Mouse (Mus musculus) gastrocnemius, adult 2 months (tissue): ENCODE measurements around the gene Msantd2. TPM values are rescaled to one million over a fixed set of nuclear protein-coding genes. Genes with fewer than 3 reads are reported as not detected.

Experiments
- DNase-seq: peaks from one replicate; pipeline ENCODE4 v3.0.0; 2022
- H3K27ac ChIP-seq: fragments of 200-600 bp; 2 replicates; pipeline ENCODE4 v1.8.1; 2022; ENCODE audit warnings: mild to moderate bottlenecking
- H3K4me3 ChIP-seq: fragments of 200-600 bp; 2 replicates; pipeline ENCODE4 v1.8.1; 2022; ENCODE audit warnings: mild to moderate bottlenecking, moderate library complexity
- CTCF ChIP-seq: fragments of 200-600 bp; IDR thresholded peaks from 2 replicates; pipeline ENCODE4 v1.8.1; 2022; ENCODE audit warnings: antibody characterized with exemption, mild to moderate bottlenecking, moderate library complexity
- intact Hi-C: fragments of 180-260 bp; cut with DNase I; formaldehyde crosslinking; loops from one replicate; pipeline ENCODE4 v1.15.1; 2025
- long read RNA-seq, 2 experiments: library from polyadenylated mRNA; stranded (forward); transcript quantifications; one replicate each; pipeline ENCODE4 v2.0.0; 2021
- total RNA-seq, 2 experiments: library from RNA; stranded (reverse); gene quantifications; 2 replicates each; pipeline ENCODE4 v1.2.3; 2021

Gene Msantd2
- 1 to 10 TPM; 4.0 to 5.1 TPM for total RNA-seq
- long read RNA-seq, experiment 1, partial matches to known transcripts, result 0 of 2 reads
- long read RNA-seq, experiment 1, other reads (novel, unspliced or antisense), result 0 of 2 reads
- long read RNA-seq, experiment 2, result 0 reads

DNA sequence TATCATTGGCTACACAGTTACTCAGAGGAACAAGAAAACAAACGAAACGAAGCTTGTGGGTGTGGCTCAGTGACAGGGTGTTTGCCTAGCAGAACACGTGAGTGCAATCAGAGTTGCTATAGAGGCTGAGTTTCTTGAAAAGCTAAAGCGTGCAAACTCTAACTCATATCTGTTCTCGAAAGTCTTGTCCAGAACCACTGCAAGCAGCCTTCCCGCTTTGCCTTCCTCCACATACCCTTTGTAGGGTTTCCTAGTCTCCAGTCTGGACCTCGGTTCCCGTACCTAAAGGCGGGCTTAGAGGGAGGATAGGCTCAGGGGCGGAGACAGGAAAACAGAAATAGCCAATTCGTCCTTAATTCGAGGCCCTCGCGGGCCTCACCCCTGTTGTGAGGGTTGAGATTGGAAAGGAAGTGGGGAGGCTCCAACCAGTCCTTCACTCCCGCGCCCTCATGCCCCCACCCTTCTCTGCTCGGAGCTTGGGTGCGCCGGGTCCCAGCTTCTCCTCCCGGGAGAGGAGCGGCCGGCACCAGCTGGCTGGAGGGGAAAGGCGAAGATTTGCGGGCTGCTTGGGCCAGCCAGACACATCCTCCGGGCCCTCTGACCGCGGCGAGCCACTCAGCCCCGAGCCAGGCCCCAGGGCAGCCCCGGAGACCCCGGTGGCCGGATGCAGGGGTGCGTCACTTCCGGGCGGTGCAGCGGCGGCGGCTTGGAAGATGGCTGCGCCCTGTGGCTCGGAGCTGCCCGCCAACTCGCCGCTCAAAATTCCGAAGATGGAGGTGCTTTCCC, at the start of gene Msantd2:
Msantd2 (plus strand) TSS at position 709 of the 786 bp plus-strand sequence.
- Histone ChIP-seq H3K4me3 (peak within 1 kb of the TSS; percentile 76), H3K27ac (peak within 1 kb of the TSS; percentile 99)
- peak; percentile 96 for DNase-seq
- intact Hi-C loops, result no loop called here
- no peak for TF ChIP-seq CTCF

DNA sequence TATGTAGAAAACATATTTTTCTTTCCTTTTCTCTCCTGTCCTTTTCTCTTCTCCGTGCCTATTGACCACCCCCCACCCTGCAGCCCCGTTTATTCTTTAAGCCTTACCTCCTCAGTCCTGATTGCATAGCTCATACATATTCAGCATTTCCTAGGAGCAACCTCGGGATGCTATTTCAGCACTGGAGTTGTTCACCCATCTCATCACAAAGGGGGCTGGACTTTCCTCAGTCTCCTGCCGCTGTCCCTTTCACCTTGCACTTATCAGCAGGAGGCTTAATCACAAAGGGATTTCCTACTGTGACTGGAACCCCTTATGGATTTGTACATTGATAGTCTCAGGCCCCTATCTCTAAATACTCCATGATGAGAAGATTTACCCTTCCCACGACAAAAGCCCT, 36.7 kb upstream of the Msantd2 start:
- intact Hi-C loops, result no loop called here

DNA sequence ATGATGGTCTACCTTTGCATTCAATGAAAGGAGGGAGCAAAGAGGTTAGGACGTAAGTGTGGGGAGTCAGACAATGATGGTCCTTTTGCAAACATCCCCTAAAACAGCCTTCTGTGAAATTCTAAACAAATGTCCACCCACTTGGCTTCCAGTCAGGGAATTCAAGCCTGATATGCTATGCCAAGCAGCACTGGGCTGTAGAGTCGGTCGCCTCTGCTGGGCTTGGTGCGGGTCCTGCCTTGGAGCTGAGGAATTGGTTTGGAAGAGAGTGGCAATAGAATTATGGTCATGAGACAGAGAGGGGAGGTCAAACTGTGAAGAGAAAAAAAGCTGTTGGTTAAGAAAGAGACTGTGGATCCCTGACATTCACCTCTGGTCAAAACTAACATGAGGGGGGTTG, 35.8 kb upstream of the Msantd2 start:
- intact Hi-C loops, result no loop called here
- no peak for TF ChIP-seq CTCF
- DNase-seq, result no peak
- no peak overlapping the region for H3K4me3 ChIP-seq
- no peak overlapping the region for H3K27ac ChIP-seq

More for the DNA sequence above, 36.7 kb upstream of the Msantd2 start:
- no peak overlapping the region for H3K4me3 ChIP-seq
- H3K27ac ChIP-seq, result no peak overlapping the region
- DNase-seq, result no peak
- no peak for TF ChIP-seq CTCF

DNA sequence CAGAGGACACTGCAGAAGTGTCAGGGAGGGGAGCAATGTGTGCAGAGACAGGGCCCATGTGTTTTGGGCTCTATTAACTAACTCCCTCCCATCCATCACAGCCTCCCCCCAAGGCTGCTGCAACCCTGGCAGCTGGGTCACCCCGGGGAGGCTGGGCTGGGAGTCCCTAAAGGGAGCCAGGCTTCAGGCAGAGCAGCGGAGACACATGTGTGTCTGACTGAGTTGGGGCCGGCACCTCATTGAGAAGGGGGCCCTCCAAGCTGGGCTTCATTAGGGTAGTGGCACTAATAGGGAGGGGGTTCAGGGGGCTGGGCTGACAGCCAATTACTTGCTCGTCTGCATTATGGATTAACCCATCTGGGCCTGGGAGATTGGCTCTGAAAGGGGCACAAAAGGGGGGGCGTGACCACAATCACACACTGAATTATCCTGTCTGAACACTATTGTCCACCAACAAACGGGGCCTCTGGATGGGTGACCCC, 35.1 kb upstream of the Msantd2 start:
- no peak for TF ChIP-seq CTCF
- intact Hi-C loops, result no loop called here
- Histone ChIP-seq H3K27ac (no peak overlapping the region), H3K4me3 (no peak overlapping the region)
- no peak for DNase-seq

DNA sequence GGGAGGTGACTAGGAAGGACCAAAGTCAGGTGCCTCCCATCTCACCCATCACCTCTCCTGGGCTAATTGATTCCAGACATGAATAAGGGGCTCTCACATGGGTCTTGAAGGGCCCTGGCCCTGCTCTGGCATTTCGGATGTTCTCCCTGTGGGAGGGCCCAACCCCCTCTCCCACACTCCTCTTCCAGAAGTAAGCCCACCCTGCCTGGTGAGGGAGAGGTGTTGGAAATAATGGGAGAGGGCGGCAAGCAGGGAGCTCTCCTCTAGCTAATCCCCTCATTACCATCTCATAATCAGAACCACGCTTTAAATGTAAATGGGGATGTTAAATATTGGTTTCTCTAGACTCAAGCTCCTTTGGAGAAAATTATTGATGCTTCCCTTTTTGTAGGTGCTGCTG, 34.1 kb upstream of the Msantd2 start:
- no peak overlapping the region for H3K27ac ChIP-seq
- TF ChIP-seq CTCF, result no peak
- no peak for DNase-seq
- no peak overlapping the region for H3K4me3 ChIP-seq
- intact Hi-C loops, result no loop called here

DNA sequence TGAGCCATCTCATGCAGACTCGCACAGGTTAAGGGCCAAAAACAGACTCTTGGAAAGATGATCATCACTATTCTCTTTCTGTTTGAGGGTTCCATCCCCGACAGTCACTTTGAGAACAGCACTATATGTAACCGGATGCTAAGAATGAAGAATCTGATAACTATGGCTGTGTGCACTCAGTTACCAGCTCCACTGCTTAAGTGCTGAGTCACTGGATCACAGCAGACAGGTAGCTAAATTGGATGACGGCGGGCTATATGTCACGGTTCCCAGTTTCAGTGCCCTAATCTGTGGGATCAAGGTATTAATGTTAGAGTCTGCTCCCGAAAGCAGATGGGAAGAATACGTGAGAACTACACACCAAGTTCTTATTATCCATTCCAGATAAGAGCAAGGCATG, 33.3 kb upstream of the Msantd2 start:
- H3K27ac ChIP-seq, result no peak overlapping the region
- no peak for TF ChIP-seq CTCF
- DNase-seq, result no peak
- no peak overlapping the region for H3K4me3 ChIP-seq
- intact Hi-C loops, result no loop called here

DNA sequence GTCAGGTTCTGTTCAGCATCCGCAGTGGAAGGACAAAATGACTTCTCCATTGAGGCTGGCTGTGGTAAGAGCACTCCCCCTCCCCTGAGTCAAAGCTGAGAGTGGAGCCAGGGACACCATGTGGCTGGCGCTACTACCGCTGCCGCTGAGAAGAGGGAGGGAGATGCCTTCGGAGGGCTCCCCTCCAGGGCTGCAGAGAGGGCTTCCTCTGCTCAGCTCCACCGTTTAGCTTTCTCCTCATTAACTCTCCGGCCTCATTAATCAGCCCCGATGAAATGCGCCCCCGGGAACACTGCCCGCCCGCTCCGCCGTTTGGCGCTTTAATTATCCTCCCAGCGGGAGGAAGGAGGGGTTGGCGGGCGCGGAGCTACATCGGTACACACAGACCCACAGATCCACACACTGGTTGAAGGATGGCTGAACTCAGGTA, 32.6 kb upstream of the Msantd2 start:
- Histone ChIP-seq H3K4me3 (peak overlapping the region; percentile 43), H3K27ac (no peak overlapping the region)
- no peak for TF ChIP-seq CTCF
- DNase-seq, result no peak
- intact Hi-C loops, result no loop called here

DNA sequence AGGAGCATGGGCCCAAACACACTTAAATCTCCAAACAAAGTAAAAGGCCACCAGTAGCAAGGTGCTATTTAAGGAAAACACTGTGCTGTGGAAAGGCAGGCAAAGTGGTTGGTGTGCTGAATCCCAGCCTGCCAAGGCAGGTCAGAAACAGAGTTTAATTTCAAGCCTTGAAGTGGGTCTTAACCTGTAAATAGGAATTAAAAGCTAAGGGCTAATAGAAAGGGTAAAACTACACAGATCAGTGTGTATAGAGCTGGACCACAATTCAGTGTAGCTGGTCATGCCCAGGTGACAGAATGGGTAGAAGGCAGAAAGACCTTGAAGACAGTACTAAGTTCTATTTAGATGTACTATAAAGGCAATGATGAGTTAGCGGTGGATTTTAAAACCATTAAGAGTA, 32.0 kb upstream of the Msantd2 start:
- no peak for DNase-seq
- intact Hi-C loops, result no loop called here
- Histone ChIP-seq H3K4me3 (no peak overlapping the region), H3K27ac (no peak overlapping the region)
- TF ChIP-seq CTCF, result no peak

DNA sequence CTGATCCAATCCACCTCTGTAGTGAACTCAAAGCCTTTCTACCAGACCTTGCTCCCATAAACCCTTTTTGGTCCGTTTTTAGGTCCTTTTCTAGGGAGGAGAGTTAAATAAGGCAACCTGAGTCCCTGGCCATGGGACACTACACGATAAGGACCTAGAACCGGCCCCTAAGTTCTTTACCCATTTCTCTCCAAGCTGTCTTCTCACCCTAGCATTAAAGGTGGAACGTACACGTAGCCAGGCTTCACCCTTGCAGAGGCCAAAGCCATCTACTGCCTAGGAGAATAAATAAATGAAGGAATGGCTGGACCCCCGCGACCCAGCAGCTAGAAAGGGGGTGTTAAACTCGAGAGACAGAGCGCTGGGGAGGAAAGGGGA, 29.5 kb upstream of the Msantd2 start:
- no peak for DNase-seq
- intact Hi-C loops, result loop anchor here (2.0 kb wide), 1 partner anchor 85 kb away; no protein-coding TSS in a partner anchor
- H3K27ac ChIP-seq, result no peak overlapping the region
- peak overlapping the region; percentile 71 for H3K4me3 ChIP-seq
- TF ChIP-seq CTCF, result no peak

DNA sequence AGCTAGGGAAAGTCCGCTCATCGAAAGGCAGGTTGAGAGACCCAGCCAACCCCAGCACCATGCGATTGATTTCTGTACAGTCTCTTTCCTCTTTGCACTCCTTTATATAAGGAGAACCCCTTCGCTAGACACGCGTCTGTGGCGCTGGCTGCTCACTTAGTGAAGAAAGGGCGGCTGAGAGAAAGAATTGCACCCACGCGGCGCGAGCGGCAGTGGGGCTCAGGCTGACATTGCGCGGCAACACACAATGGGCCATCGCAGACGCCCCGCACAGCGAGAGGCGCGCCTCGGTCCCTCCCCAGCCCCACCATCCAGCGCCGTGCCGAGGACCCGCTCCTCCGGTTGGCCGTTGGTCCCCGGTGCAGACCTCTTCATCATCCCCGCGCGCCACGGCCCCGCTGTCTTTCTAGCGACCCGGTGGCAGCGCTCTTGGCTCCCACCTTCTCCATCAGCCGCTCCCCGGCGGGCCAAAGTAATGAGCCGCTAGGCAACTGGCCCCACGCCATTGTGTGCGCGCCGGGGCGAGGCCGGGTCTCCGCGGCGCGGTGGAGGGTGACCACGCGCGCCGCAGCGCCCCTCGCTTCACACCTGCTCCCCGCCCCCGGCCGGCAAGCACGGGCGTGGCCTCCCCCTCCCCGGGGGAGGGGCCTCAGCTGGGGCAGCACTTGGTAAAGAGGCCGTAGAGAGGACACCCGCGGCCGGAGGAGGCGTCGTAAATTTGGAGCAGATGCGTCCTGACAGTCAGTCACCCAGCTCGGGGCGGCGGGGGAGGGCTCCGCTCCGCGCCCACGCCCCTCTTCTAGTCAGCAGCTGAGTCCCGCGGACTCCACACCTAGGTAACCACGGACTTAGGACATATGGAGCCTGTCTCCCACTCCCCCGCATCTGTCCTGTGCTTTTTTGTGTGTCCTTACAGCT, 28.8 kb upstream of the Msantd2 start:
- Histone ChIP-seq H3K4me3 (peak overlapping the region; percentile 71), H3K27ac (no peak overlapping the region)
- TF ChIP-seq CTCF, result no peak
- peak; percentile 31 for DNase-seq
- intact Hi-C loops, result loop anchor here (2.0 kb wide), 1 partner anchor 84 kb away; no protein-coding TSS in a partner anchor

DNA sequence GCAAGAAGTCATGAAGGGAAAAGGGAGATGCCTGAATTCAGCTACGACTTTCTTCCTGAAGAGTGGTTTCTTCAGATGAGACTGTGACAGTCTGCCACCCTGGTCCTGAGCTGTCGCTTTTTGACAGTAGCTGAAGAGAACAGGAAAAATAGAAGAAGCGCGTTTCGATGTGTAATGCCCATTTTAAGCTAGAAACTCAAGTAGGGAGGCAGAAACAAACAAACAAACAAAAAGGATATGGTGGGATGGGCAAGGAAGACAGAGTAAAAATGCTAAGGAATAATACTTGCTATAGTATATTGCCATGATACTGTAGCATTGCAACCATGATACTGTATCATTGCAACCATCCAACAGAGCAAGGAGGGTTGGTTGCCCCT, 28.2 kb upstream of the Msantd2 start:
- no peak for DNase-seq
- no peak overlapping the region for H3K27ac ChIP-seq
- TF ChIP-seq CTCF, result no peak
- intact Hi-C loops, result loop anchor here (2.0 kb wide), 1 partner anchor 84 kb away; no protein-coding TSS in a partner anchor
- peak overlapping the region; percentile 71 for H3K4me3 ChIP-seq

DNA sequence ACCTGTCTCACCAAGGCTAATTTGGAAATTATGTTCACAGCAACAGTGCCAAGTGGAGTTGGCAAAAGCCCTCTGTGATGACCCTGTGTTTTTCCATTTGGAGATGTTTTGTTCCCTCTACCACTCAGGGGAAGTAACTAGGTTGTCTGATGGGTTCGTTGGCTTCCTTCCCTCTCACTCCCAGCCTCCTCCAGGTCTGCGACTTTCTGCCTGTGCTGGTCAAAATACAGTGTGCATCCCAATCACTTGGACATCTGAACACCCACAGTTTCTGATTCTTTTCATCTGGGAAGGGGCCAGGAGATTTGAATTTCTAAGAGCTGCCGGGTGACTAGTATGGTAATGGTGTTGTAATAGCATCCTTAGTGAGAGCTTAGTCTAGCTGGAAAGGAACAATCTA, 27.5 kb upstream of the Msantd2 start:
- no peak for DNase-seq
- Histone ChIP-seq H3K4me3 (no peak overlapping the region), H3K27ac (no peak overlapping the region)
- TF ChIP-seq CTCF, result no peak
- intact Hi-C loops, result loop anchor here (2.0 kb wide), 1 partner anchor 83 kb away; no protein-coding TSS in a partner anchor

DNA sequence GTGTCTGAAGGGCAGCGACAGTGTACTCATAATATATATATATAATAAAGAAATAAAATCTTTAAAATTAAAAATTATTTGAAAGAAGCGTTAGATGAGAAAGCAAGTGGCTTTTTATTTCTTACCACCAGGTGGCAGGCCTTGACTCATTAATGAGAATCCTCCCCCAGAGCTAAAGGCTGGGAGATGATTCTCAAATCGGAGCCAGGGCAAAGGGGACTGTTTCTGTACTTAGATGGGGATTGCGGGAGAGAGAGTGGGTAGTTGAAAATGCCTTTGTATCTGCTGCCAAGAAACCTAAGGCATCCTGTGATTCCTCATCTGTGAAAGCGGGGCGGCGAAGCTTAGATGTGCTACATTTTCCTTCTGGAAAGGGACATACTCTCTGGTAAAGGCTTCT, 26.4 kb upstream of the Msantd2 start:
- no peak overlapping the region for H3K4me3 ChIP-seq
- peak; percentile 79 for TF ChIP-seq CTCF
- peak; percentile 29 for DNase-seq
- intact Hi-C loops, result loop anchor here (1.0 kb wide), 1 partner anchor 154 kb away; no protein-coding TSS in a partner anchor
- no peak overlapping the region for H3K27ac ChIP-seq
